Mouse (Mus musculus) adrenal gland, adult (tissue): ENCODE results near the gene Rbp4.

Experiments used
- DNase-seq, 2 experiments: peaks; one replicate each; pipeline ENCODE4 v3.0.0; 2022 to 2023; ENCODE audit warnings: low spot score in 1 of 2; ENCODE audit not compliant: inconsistent age in 2 of 2

Gene Rbp4

GRCm38 (mm10) chr19:38091512-38091985 is 33.5 kb downstream of the Rbp4 start:
- DNase-seq: no peak

GRCm38 (mm10) chr19:38089358-38089757 is 35.7 kb downstream of the Rbp4 start:
- no peak for DNase-seq

- DNase-seq: peak in 1 of 2 experiments; percentile 75
These were observed 38.0 kb downstream of the Rbp4 start for GRCm38 (mm10) chr19:38086948-38087551.

GRCm38 (mm10) chr19:38085841-38086240 is 39.2 kb downstream of the Rbp4 start:
- no peak for DNase-seq

GRCm38 (mm10) chr19:38082931-38083525 is 42.1 kb downstream of the Rbp4 start:
- DNase-seq: no peak

GRCm38 (mm10) chr19:38081361-38081760 is 43.7 kb downstream of the Rbp4 start:
- DNase-seq: no peak

GRCm38 (mm10) chr19:38077851-38078540 is 47.1 kb downstream of the Rbp4 start:
- peak in 1 of 2 experiments; percentile 64 for DNase-seq

- peak in 1 of 2 experiments; percentile 75 for DNase-seq
These were observed 48.8 kb downstream of the Rbp4 start for GRCm38 (mm10) chr19:38076251-38076650.

GRCm38 (mm10) chr19:38075051-38075450 is 50.0 kb downstream of the Rbp4 start:
- no peak for DNase-seq

- DNase-seq: peak in 1 of 2 experiments; percentile 12
These were observed 51.9 kb downstream of the Rbp4 start for GRCm38 (mm10) chr19:38073226-38073625.
